Mouse (Mus musculus) lung, postnatal 36 days (tissue): ENCODE measurements around the gene Sppl3.
"Not testable (repeated sequence)": the region's sequence is repeated elsewhere in the genome, so short reads cannot be mapped to it uniquely, and the experiment has no call there.

Experiments
- DNase-seq: peaks from one replicate; pipeline ENCODE4 v3.0.0; 2022; ENCODE audit warnings: mixed read lengths

Sppl3 gene

GRCm38 (mm10) chr5:115043626-115044025, 32.7 kb downstream of the Sppl3 start:
- DNase-seq, result no peak

- no peak for DNase-seq
Measured at GRCm38 (mm10) chr5:115045146-115045677, 34.3 kb downstream of the Sppl3 start.

GRCm38 (mm10) chr5:115049692-115050091, 38.8 kb downstream of the Sppl3 start:
- DNase-seq, result no peak

- no peak for DNase-seq
Measured at GRCm38 (mm10) chr5:115050776-115051175, 39.8 kb downstream of the Sppl3 start.

- DNase-seq, result no peak
Measured at GRCm38 (mm10) chr5:115052546-115052945, 41.6 kb downstream of the Sppl3 start.

- no peak for DNase-seq
Measured at GRCm38 (mm10) chr5:115053791-115054396, 43.0 kb downstream of the Sppl3 start.

- no peak for DNase-seq
Measured at GRCm38 (mm10) chr5:115055418-115055817, 44.5 kb downstream of the Sppl3 start.

- DNase-seq, result no peak
Measured at GRCm38 (mm10) chr5:115057153-115057552, 46.2 kb downstream of the Sppl3 start.

- no peak for DNase-seq
Measured at GRCm38 (mm10) chr5:115058584-115059297, 47.8 kb downstream of the Sppl3 start.

GRCm38 (mm10) chr5:115060067-115060695, 49.2 kb downstream of the Sppl3 start:
- peak; percentile 57 for DNase-seq

- no peak for DNase-seq
Measured at GRCm38 (mm10) chr5:115060977-115061376, 50.0 kb downstream of the Sppl3 start.

GRCm38 (mm10) chr5:115062566-115062965, 51.6 kb downstream of the Sppl3 start:
- no peak for DNase-seq

- no peak for DNase-seq
Measured at GRCm38 (mm10) chr5:115063391-115063790, 52.5 kb downstream of the Sppl3 start.

GRCm38 (mm10) chr5:115066245-115066644, 55.3 kb downstream of the Sppl3 start:
- no peak for DNase-seq

GRCm38 (mm10) chr5:115068671-115069421, 57.9 kb downstream of the Sppl3 start:
- no peak for DNase-seq

- no peak for DNase-seq
Measured at GRCm38 (mm10) chr5:115069611-115070010, 58.7 kb downstream of the Sppl3 start.

GRCm38 (mm10) chr5:115070457-115070856, 59.5 kb downstream of the Sppl3 start:
- DNase-seq, result no peak

- no peak for DNase-seq
Measured at GRCm38 (mm10) chr5:115071096-115071901, 60.4 kb downstream of the Sppl3 start.

GRCm38 (mm10) chr5:115072143-115072542, 61.2 kb downstream of the Sppl3 start:
- DNase-seq, result peak; percentile 74

- DNase-seq, result not testable (repeated sequence)
Measured at GRCm38 (mm10) chr5:115073306-115073705, 62.4 kb downstream of the Sppl3 start.

GRCm38 (mm10) chr5:115074749-115075148, 63.8 kb downstream of the Sppl3 start:
- DNase-seq, result no peak
